Mouse (Mus musculus) limb, embryonic 11.5 days (tissue): ENCODE measurements around the gene Trpc4ap. TPM values are rescaled to one million over a fixed set of nuclear protein-coding genes. Genes with fewer than 3 reads are reported as not detected.

Experiments used
- ATAC-seq: fragments of 200-750 bp; cut with Nextera tagmentation; 2 replicates; pipeline ENCODE4 v1.8.0; 2017; ENCODE audit warnings: low read depth; ENCODE audit not compliant: insufficient number of reproducible peaks, low FRiP score, low TSS enrichment
- DNase-seq: peaks from one replicate; pipeline ENCODE4 v3.0.0-alpha.2; 2015; ENCODE audit warnings: low spot score
- H3K27ac ChIP-seq: fragments of 300-500 bp; sonication (generic); replicated peaks from 2 replicates; pipeline ENCODE4 v1.5.1; 2014; ENCODE audit warnings: low read depth, mild to moderate bottlenecking, low read length
- H3K27me3 ChIP-seq: fragments of 300-500 bp; sonication (generic); 2 replicates; pipeline ENCODE4 v1.6.1; 2014; ENCODE audit warnings: mild to moderate bottlenecking, low read length, mixed read lengths; ENCODE audit not compliant: control insufficient read depth, insufficient read depth
- H3K36me3 ChIP-seq: fragments of 300-500 bp; sonication (generic); 2 replicates; pipeline ENCODE4 v1.6.1; 2014; ENCODE audit warnings: mild to moderate bottlenecking, low read length, moderate library complexity, mixed read lengths; ENCODE audit not compliant: control insufficient read depth, insufficient read depth
- H3K4me1 ChIP-seq: fragments of 300-500 bp; sonication (generic); 2 replicates; pipeline ENCODE4 v1.6.1; 2014; ENCODE audit warnings: low read length, mixed read lengths; ENCODE audit not compliant: control insufficient read depth, insufficient read depth
- H3K4me2 ChIP-seq: fragments of 300-500 bp; sonication (generic); 2 replicates; pipeline ENCODE4 v1.6.1; 2014; ENCODE audit warnings: low read depth, mild to moderate bottlenecking, moderate library complexity; ENCODE audit not compliant: severe bottlenecking
- H3K4me3 ChIP-seq: fragments of 300-500 bp; sonication (generic); 2 replicates; pipeline ENCODE4 v1.5.1; 2014; ENCODE audit warnings: low read depth, low read length
- H3K9ac ChIP-seq: fragments of 300-500 bp; sonication (generic); 2 replicates; pipeline ENCODE4 v1.6.1; 2014; ENCODE audit warnings: mild to moderate bottlenecking, low read length
- H3K9me3 ChIP-seq: fragments of 300-500 bp; sonication (generic); 2 replicates; pipeline ENCODE4 v1.6.1; 2016; ENCODE audit warnings: low read length; ENCODE audit not compliant: control insufficient read depth
- WGBS: fragments of 180-500 bp; shearing (Covaris S2); extraction: QIAGEN DNeasy Blood & Tissue Kit; methylation state at CpG from one replicate; pipeline ENCODE4 v1.1.7; 2014; 5-methylcytosine and 5-hydroxymethylcytosine counted together
- polyA plus RNA-seq: library from polyadenylated mRNA; unstranded; fragments of >200 nt; fragmentation: Nextera tagmentation; extraction: Ambion mirVana; gene quantifications from 2 replicates; pipeline ENCODE4 v1.2.1, GENCODE M21; 2014

The Trpc4ap gene
- polyA plus RNA-seq, 1 experiment from 2014 or later, result 143 TPM

GRCm38 (mm10) chr2:155673546-155673945 lies 18.6 kb downstream of the Trpc4ap start:
- Histone ChIP-seq H3K9me3 (no peaks in the 10 kb centered on the region), H3K27ac (no peak overlapping the region), H3K4me1 (no peaks in the 10 kb centered on the region), H3K27me3 (no peaks in the 10 kb centered on the region), H3K4me3 (no peak overlapping the region), H3K9ac (no peak overlapping the region), H3K4me2 (no peak overlapping the region), H3K36me3 (no peaks in the 10 kb centered on the region; the same call in 1 of the 2 replicates)
- peak; percentile 74 for DNase-seq
- ATAC-seq, result no peak
- 27% methylated on average over 2 of the region's 2 CpGs for WGBS

- 88% methylated on average over 4 of the region's 4 CpGs for WGBS
- Histone ChIP-seq H3K4me1 (no peaks in the 10 kb centered on the region), H3K4me3 (no peak overlapping the region), H3K36me3 (no peaks in the 10 kb centered on the region; the same call in 1 of the 2 replicates), H3K9ac (no peak overlapping the region), H3K4me2 (no peak overlapping the region), H3K27ac (no peak overlapping the region), H3K27me3 (no peaks in the 10 kb centered on the region), H3K9me3 (no peaks in the 10 kb centered on the region)
- DNase-seq (no peak), ATAC-seq (no peak)
These were observed 20.9 kb downstream of the Trpc4ap start for GRCm38 (mm10) chr2:155671236-155671635.

- no peaks in the 10 kb centered on the region for H3K27me3 ChIP-seq
- no peak overlapping the region for H3K4me3 ChIP-seq
- H3K36me3 ChIP-seq, result peaks cover 5% of the 10 kb centered on the region
- no peaks in the 10 kb centered on the region for H3K9me3 ChIP-seq
- DNase-seq, result peak; percentile 50
- no peaks in the 10 kb centered on the region for H3K4me1 ChIP-seq
- no peak for ATAC-seq
- 88% methylated on average over 4 of the region's 4 CpGs for WGBS
- no peak overlapping the region for H3K4me2 ChIP-seq
- no peak overlapping the region for H3K9ac ChIP-seq
- no peak overlapping the region for H3K27ac ChIP-seq
These were observed 23.7 kb downstream of the Trpc4ap start for GRCm38 (mm10) chr2:155668461-155668860.

GRCm38 (mm10) chr2:155667881-155668280 lies 24.3 kb downstream of the Trpc4ap start:
- Histone ChIP-seq H3K36me3 (peaks cover 5% of the 10 kb centered on the region), H3K27me3 (no peaks in the 10 kb centered on the region), H3K4me1 (no peaks in the 10 kb centered on the region), H3K9ac (no peak overlapping the region), H3K27ac (no peak overlapping the region), H3K9me3 (no peaks in the 10 kb centered on the region), H3K4me2 (no peak overlapping the region), H3K4me3 (no peak overlapping the region)
- 98% methylated on average over 8 of the region's 8 CpGs for WGBS
- ATAC-seq (no peak), DNase-seq (no peak)

- WGBS, result 86% methylated on average over 6 of the region's 6 CpGs
These were observed 28.2 kb downstream of the Trpc4ap start for GRCm38 (mm10) chr2:155663910-155664460.

GRCm38 (mm10) chr2:155663097-155663496 lies 29.1 kb downstream of the Trpc4ap start:
- ATAC-seq (no peak), DNase-seq (peak; percentile 62)
- H3K4me3 ChIP-seq, result no peak overlapping the region
- no peak overlapping the region for H3K4me2 ChIP-seq
- no peaks in the 10 kb centered on the region for H3K9me3 ChIP-seq
- no peak overlapping the region for H3K9ac ChIP-seq
- whole genome bisulfite sequencing, result 38% methylated on average over 5 of the region's 5 CpGs
- H3K27ac ChIP-seq, result no peak overlapping the region
- H3K36me3 ChIP-seq, result peaks cover 13% of the 10 kb centered on the region
- H3K27me3 ChIP-seq, result no peaks in the 10 kb centered on the region
- H3K4me1 ChIP-seq, result no peaks in the 10 kb centered on the region

More at GRCm38 (mm10) chr2:155663910-155664460, 28.2 kb downstream of the Trpc4ap start:
- no peak overlapping the region for H3K4me3 ChIP-seq
- peaks cover 13% of the 10 kb centered on the region for H3K36me3 ChIP-seq
- H3K4me2 ChIP-seq, result no peak overlapping the region
- DNase-seq (no peak), ATAC-seq (no peak)
- H3K9me3 ChIP-seq, result no peaks in the 10 kb centered on the region
- no peaks in the 10 kb centered on the region for H3K27me3 ChIP-seq
- H3K4me1 ChIP-seq, result no peaks in the 10 kb centered on the region
- no peak overlapping the region for H3K9ac ChIP-seq
- H3K27ac ChIP-seq, result no peak overlapping the region

- Histone ChIP-seq H3K4me3 (no peak overlapping the region), H3K4me1 (no peaks in the 10 kb centered on the region), H3K9me3 (no peaks in the 10 kb centered on the region), H3K4me2 (no peak overlapping the region), H3K36me3 (peaks cover 13% of the 10 kb centered on the region), H3K27me3 (no peaks in the 10 kb centered on the region), H3K27ac (no peak overlapping the region), H3K9ac (no peak overlapping the region)
- WGBS, result 98% methylated on average over 5 of the region's 5 CpGs
- ATAC-seq, result no peak
- no peak for DNase-seq
These were observed 29.8 kb downstream of the Trpc4ap start for GRCm38 (mm10) chr2:155662390-155662789.

- H3K9me3 ChIP-seq, result no peaks in the 10 kb centered on the region
- no peaks in the 10 kb centered on the region for H3K27me3 ChIP-seq
- H3K4me2 ChIP-seq, result no peak overlapping the region
- 85% methylated on average over 6 of the region's 6 CpGs for WGBS
- ATAC-seq, result no peak
- H3K4me1 ChIP-seq, result no peaks in the 10 kb centered on the region
- H3K4me3 ChIP-seq, result no peak overlapping the region
- DNase-seq, result no peak
- H3K36me3 ChIP-seq, result peaks cover 25% of the 10 kb centered on the region
- no peak overlapping the region for H3K27ac ChIP-seq
- H3K9ac ChIP-seq, result no peak overlapping the region
These were observed 36.3 kb downstream of the Trpc4ap start for GRCm38 (mm10) chr2:155655759-155656372.
